Mouse (Mus musculus): ENCODE results near the gene Cybrd1. TPM values are rescaled to one million over a fixed set of nuclear protein-coding genes. Genes with fewer than 3 reads are reported as not detected.

Gene Cybrd1
- polyA plus RNA-seq, 1 experiment from 2014 or later: 6.6 TPM

DNA sequence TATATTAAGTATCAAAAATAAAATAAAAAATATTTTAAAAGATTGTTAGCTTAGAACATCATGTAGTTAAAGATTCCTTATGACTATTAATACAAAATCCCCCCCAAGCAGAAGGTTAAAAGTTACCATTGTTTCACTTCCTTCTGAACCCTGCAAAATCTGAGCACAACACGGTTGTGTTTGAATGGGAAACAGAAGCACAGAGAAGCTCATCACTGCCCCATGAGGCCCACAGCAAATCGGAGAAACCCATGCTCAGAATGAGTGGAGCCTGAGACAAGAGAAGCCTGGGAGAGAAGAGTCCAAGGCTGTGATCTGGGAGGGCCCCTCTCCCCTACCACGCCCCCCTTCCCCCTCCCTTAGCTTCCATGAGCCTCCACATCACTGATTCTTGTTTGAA is 13.0 kb upstream of the Cybrd1 start:
- WGBS: 77% methylated on average over 3 of the region's 3 CpGs
- ATAC-seq: no peak
- Histone ChIP-seq H3K27ac (no peak overlapping the region), H3K27me3 (replicated peaks) (no peaks in the 10 kb centered on the region), H3K36me3 (no peaks in the 10 kb centered on the region), H3K4me1 (replicated peaks) (no peaks in the 10 kb centered on the region), H3K9me3 (no peaks in the 10 kb centered on the region), H3K4me3 (replicated peaks) (no peak overlapping the region), H3K4me2 (replicated peaks) (no peak overlapping the region), H3K9ac (no peak overlapping the region)

DNA sequence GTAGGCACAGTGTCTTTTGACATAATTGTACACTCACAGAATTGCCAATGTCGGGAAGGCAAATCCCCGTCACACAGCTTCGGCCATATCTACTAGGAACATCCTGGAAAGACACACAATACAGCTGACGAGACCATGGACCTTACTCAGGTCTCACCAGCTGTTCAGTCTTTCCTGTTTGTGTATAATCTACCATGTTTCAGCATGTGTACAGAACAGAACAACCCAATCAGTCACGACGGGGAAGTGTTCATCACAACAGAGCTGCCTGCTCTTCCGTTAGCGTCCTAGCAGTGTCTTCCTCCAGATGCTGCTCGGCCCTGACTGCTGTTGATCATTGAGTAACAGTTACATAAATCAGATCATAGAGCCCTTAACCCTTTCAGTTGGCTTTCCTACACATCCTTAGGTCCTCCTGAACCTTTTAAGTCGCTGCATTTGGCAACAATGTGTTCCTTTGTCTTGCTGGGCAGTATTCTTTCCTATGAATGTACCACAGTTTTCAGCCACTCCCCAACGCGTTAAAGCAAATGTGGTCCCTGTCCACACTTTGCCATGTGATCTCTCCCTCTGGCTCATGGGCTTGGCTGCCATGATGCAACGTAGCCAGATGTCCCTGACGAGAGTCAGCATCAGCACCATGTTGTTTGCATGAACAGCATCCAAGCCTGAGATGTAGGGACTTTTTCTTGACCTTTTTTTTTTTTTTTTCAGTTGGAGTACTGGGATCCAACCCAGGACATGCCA is 12.1 kb upstream of the Cybrd1 start:
- Histone ChIP-seq H3K27me3 (replicated peaks) (no peaks in the 10 kb centered on the region), H3K36me3 (no peaks in the 10 kb centered on the region), H3K27ac (no peak overlapping the region), H3K4me1 (replicated peaks) (no peaks in the 10 kb centered on the region), H3K9ac (no peak overlapping the region), H3K9me3 (no peaks in the 10 kb centered on the region), H3K4me2 (replicated peaks) (no peak overlapping the region), H3K4me3 (replicated peaks) (no peak overlapping the region)
- 60% methylated on average over 14 of the region's 14 CpGs for WGBS
- no peak for ATAC-seq

DNA sequence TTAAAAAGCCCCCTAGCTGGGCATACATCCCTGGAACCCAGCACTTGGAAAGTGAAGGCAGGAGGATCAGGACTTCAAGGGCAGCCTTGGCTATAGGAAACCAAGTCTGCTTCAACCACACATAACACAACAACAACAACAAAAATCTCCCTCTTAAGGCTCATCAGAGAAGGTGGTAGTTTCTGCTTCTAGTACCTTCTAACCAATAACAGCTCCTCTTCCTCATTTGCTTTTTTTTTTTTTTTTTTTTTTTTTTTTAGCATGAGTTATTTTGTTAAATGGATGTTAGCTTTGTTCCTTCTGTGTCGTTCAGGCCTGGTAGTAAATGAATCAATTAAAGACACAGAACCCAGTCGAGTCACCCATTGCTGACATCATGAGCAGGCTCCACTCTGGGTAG is 10.5 kb upstream of the Cybrd1 start:
- ATAC-seq: no peak
- Histone ChIP-seq H3K4me2 (replicated peaks) (no peak overlapping the region), H3K4me3 (replicated peaks) (no peak overlapping the region), H3K9me3 (no peaks in the 10 kb centered on the region), H3K36me3 (no peaks in the 10 kb centered on the region), H3K9ac (no peak overlapping the region), H3K27me3 (replicated peaks) (no peaks in the 10 kb centered on the region), H3K27ac (no peak overlapping the region), H3K4me1 (replicated peaks) (no peaks in the 10 kb centered on the region)
- 65% methylated on average over 2 of the region's 2 CpGs for WGBS

DNA sequence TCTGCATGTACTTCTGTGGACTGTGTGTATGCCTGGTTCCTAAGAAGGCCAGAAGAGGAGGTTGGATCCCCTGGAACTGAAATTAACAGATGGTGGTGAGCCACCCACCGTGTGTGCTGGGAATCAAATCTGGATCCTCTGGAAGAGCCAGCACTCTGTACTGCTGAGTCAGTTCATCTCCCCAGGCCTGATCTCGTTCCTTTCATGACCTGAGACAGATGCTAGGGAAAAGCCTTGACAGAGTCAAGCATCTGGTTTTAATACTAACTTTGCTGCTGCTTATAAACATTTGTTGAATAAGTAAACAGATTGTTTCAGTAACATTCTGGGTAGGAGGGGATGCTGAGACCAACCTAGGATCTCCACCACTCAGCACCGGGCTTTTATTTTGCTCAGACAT is 9.2 kb upstream of the Cybrd1 start:
- Histone ChIP-seq H3K36me3 (no peaks in the 10 kb centered on the region), H3K9ac (no peak overlapping the region), H3K27ac (no peak overlapping the region), H3K9me3 (no peaks in the 10 kb centered on the region), H3K4me1 (replicated peaks) (no peaks in the 10 kb centered on the region), H3K4me3 (replicated peaks) (no peak overlapping the region), H3K4me2 (replicated peaks) (no peak overlapping the region), H3K27me3 (replicated peaks) (no peaks in the 10 kb centered on the region)
- no peak for ATAC-seq
- WGBS: 60% methylated on average over 3 of the region's 3 CpGs

DNA sequence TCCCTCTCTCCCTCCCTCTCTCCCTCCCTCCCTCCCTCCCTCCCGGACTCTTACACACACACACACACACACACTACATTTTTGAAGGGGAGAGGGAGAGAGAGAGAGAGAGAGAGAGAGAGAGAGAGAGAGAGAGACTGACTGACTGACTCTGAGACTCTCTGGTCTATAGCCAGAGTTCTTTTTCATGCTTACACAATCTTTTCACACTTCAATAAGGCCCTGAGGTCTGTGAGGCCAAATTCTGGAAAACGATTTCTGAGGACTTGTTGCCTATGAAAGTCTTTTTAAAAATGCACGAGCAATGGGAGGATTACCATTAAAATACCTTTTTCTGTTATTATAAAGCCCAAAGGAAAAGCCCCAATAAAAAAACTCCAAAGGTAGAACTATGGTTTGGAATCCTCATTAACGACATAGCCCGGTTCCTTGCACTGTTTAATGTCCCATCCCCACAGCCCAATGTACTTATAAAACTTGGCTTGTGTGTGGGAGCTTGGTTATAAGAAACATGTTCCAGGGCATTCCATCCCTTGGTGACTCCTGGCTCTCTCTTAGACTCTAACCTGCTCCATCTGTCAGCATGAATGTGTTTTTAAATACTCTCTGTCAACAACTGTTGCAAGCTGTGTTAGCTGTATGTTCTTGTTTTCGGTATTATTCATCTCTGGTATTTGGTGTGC is 4.1 kb upstream of the Cybrd1 start:
- Histone ChIP-seq H3K36me3 (no peaks in the 10 kb centered on the region), H3K4me2 (replicated peaks) (no peak overlapping the region), H3K27me3 (replicated peaks) (no peaks in the 10 kb centered on the region), H3K9me3 (no peaks in the 10 kb centered on the region), H3K27ac (no peak overlapping the region), H3K4me3 (replicated peaks) (no peak overlapping the region), H3K9ac (no peak overlapping the region), H3K4me1 (replicated peaks) (0 out of 2 replicates have a peak, but pooled peaks cover 3% of the 10 kb centered on the region)
- no peak for ATAC-seq
- 73% methylated on average over 6 of the region's 6 CpGs for WGBS

DNA sequence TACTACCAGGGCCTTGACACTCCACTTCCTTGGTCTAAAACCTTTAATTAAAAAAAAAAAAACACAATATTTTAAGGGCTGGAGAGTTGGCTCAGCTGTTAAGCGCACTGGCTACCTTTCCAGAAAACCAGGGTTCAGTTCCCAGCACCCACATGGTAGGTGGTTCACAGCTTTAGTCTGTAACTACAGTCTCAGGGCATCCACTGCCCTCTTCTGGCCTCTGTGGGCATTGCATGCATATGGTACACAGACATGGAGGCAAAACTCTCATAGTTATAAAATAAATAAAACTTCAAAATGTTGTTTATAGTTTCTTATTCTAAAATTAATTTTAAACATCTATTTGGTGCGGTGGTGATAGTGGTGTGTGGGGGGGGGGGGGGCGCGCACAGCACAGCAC is 1.6 kb upstream of the Cybrd1 start:
- ATAC-seq: no peak
- Histone ChIP-seq H3K9me3 (no peaks in the 10 kb centered on the region), H3K4me2 (replicated peaks) (no peak overlapping the region)

DNA sequence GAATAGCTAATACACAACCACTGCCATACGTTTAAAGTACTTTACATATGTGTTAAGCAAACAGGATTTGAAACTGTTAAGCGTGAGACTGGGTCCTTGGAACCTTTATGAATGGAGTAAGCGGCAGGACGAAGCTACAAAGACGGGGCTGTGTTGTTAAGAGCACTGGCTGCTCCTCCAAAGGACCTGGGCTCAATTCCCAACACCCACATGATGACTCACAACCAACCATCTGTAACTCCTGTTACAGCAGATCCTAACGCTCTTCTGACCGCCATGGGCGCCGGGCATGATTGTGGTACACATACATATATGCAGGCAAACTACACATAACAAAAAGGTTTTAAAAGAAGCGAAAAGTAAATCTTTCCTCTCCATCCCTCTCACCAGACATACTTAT is 3.1 kb downstream of the Cybrd1 start:
- Histone ChIP-seq H3K36me3 (no peaks in the 10 kb centered on the region), H3K9me3 (no peaks in the 10 kb centered on the region), H3K27ac (no peak overlapping the region), H3K27me3 (replicated peaks) (no peaks in the 10 kb centered on the region), H3K4me3 (replicated peaks) (no peak overlapping the region), H3K4me2 (replicated peaks) (no peak overlapping the region), H3K9ac (no peak overlapping the region), H3K4me1 (replicated peaks) (0 out of 2 replicates have a peak, but pooled peaks cover 7% of the 10 kb centered on the region)
- 90% methylated on average over 10 of the region's 10 CpGs for WGBS
- no peak for ATAC-seq

More for the DNA sequence above, 1.6 kb upstream of the Cybrd1 start:
- Histone ChIP-seq H3K9ac (no peak overlapping the region), H3K27ac (no peak overlapping the region), H3K27me3 (replicated peaks) (no peaks in the 10 kb centered on the region), H3K36me3 (no peaks in the 10 kb centered on the region), H3K4me3 (replicated peaks) (no peak overlapping the region), H3K4me1 (replicated peaks) (0 out of 2 replicates have a peak, but pooled peaks cover 3% of the 10 kb centered on the region)
- 91% methylated on average over 4 of the region's 4 CpGs for WGBS

DNA sequence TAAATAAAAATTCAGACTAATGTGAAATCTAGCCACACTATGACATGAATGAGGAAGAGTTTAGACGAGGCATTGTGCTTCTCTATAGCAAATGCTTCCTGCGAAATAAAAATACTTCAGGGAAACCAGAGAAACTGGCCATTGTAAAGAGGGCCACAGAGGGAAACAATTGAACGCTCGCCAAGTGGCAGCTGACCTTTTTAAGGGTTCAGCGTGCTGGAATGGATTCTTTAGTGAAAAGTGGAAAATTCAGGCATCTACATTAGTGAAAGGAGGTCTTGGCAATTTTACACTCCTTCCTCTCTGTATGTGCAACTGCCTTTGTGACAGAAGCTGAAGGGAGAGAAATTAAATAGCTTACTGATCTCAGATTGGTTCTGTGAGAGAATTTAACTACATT is 3.7 kb downstream of the Cybrd1 start:
- no peaks in the 10 kb centered on the region for H3K9me3 ChIP-seq
- no peak overlapping the region for H3K4me3 ChIP-seq (replicated peaks)
- no peak overlapping the region for H3K4me2 ChIP-seq (replicated peaks)
- H3K27me3 ChIP-seq (replicated peaks): no peaks in the 10 kb centered on the region
- no peak for ATAC-seq
- no peaks in the 10 kb centered on the region for H3K36me3 ChIP-seq
- H3K9ac ChIP-seq: no peak overlapping the region
- H3K27ac ChIP-seq: no peak overlapping the region
- 53% methylated on average over 5 of the region's 5 CpGs for WGBS
- H3K4me1 ChIP-seq (replicated peaks): 0 out of 2 replicates have a peak, but pooled peaks cover 7% of the 10 kb centered on the region

DNA sequence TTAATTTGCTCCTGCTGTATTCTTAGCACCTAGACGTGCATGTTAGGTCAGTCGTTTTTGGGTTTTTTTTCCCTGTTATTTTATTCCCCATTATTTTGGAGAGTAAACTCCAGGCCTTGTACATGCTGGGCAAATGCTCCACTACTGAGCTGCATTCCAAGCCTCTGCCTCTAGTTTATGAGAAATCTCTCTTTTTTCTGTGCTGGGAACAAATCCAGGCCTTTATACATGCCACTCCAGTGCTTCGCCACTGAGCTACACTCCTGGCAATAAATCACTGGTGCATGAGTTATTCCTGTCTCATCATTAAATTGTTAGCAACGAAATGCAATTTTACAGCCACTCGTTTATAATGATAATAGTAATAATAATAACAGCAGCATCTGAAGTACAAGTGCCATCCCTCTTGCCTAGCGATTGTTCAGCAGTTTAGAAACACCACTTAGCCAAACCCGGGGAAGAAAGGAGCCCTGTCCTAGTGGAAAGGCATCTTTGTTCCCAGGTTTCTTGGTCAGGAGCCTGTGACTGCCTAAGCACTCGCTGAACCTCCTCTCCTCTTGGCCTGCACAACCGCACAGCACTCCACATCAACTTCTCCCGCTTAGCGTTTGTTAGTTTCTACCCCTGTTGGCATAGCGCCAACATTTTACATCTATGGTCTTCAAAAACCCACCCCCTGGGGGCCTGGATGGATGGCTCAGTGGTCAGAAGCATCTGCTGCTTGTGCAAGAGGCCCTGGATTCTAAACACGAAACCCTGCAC is 4.7 kb downstream of the Cybrd1 start:
- Histone ChIP-seq H3K27ac (no peak overlapping the region), H3K4me3 (replicated peaks) (no peak overlapping the region), H3K4me1 (replicated peaks) (0 out of 2 replicates have a peak, but pooled peaks cover 5% of the 10 kb centered on the region), H3K9me3 (no peaks in the 10 kb centered on the region), H3K27me3 (replicated peaks) (no peaks in the 10 kb centered on the region), H3K4me2 (replicated peaks) (no peak overlapping the region), H3K9ac (no peak overlapping the region), H3K36me3 (no peaks in the 10 kb centered on the region)
- no peak for ATAC-seq
- WGBS: 68% methylated on average over 13 of the region's 13 CpGs

DNA sequence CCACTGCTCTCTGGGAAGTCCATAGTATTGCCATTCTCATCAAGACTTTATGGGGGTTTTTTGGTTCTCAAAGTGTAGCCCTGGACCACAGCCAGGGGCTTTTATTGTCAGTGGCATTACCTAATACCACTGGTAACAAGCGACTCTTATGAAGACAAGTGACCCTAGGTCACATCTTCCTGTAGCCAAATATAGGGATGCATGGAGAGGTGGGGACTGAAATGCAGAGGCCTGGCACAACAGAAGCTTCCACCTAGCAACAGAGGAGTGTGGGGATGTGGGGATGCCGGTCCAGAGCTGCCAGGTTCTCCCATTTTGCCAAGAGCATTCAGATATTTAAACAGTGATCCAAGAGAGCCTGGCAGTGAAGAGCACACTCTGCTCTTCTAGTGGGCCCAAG is 5.9 kb downstream of the Cybrd1 start:
- Histone ChIP-seq H3K27me3 (replicated peaks) (no peaks in the 10 kb centered on the region), H3K9ac (no peak overlapping the region), H3K4me3 (replicated peaks) (no peak overlapping the region), H3K36me3 (no peaks in the 10 kb centered on the region), H3K4me2 (replicated peaks) (no peak overlapping the region), H3K4me1 (replicated peaks) (0 out of 2 replicates have a peak, but pooled peaks cover 4% of the 10 kb centered on the region), H3K9me3 (no peaks in the 10 kb centered on the region), H3K27ac (no peak overlapping the region)
- 76% methylated on average over 2 of the region's 2 CpGs for WGBS
- no peak for ATAC-seq

DNA sequence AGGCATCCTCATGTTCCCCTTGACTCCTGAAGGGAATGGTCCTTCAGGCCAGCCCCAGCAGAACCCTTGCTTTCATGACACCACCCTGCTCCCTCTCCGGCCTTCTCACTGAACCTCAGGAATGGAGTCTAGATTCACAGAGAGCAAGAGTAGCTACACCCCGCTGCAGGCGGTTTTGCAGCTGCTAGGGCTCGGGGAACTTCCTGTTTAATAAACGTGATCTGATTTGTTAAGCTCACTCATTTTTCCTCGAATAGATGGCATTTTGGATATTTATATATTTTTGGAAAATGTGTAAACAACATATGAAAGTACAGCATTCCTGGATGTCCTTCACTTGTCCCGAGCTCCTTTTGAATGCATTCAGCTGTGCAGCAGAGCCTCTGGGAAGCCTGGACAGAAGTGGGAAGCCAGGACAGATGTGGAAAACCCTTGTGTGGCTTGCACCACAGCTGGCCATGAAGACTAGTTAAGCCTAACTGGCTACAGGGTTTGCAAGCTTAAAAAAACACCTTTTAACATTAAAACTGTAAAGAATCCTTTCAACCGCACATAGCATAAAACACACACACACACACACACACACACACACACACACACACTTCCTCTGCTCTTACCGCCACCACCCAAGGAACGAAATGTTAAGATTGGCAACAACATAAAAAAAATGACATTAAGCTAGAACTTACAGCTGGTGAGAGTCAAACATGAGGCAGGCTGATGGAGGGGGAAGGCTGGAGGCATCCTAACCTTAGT is 10.2 kb downstream of the Cybrd1 start:
- H3K4me3 ChIP-seq (replicated peaks): no peak overlapping the region
- peak; percentile 70 for ATAC-seq
- H3K4me2 ChIP-seq (replicated peaks): no peak overlapping the region
- 59% methylated on average over 10 of the region's 10 CpGs for WGBS
- H3K27me3 ChIP-seq (replicated peaks): no peaks in the 10 kb centered on the region
- no peaks in the 10 kb centered on the region for H3K36me3 ChIP-seq
- H3K9me3 ChIP-seq: no peaks in the 10 kb centered on the region
- peak overlapping the region; percentile 59 for H3K27ac ChIP-seq
- H3K4me1 ChIP-seq (replicated peaks): 0 out of 2 replicates have a peak, but pooled peaks cover 4% of the 10 kb centered on the region
- H3K9ac ChIP-seq: no peak overlapping the region

DNA sequence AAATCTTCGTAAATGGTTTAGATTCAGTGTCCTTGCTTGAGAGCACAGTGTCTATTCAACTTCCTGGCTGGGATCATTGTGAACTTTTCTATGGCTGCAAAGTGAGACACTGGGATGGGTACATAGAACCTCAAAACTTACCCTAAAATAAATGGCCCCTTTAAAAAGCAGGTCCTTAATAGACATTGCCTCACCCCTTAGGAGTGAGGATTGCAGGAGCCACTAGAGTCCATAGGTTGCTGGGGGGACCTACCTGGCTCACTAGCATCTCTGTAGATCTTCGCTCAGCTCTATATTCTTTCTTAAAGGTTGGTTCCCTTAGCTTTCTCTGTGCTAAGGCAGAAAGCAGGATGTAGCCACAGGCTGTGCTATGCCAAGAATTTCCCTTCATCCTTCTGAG is 12.6 kb downstream of the Cybrd1 start:
- no peak overlapping the region for H3K4me2 ChIP-seq (replicated peaks)

More for the DNA sequence above, 12.6 kb downstream of the Cybrd1 start:
- H3K9me3 ChIP-seq: no peaks in the 10 kb centered on the region
- no peak overlapping the region for H3K4me3 ChIP-seq (replicated peaks)
- no peaks in the 10 kb centered on the region for H3K36me3 ChIP-seq
- H3K9ac ChIP-seq: no peak overlapping the region
- H3K4me1 ChIP-seq (replicated peaks): no peaks in the 10 kb centered on the region
- no peaks in the 10 kb centered on the region for H3K27me3 ChIP-seq (replicated peaks)
- H3K27ac ChIP-seq: no peak overlapping the region
- ATAC-seq: no peak
- 87% methylated on average over 2 of the region's 2 CpGs for WGBS

Data from intestine, embryonic 15.5 days (tissue).